Mouse (Mus musculus): ENCODE data around the gene Fggy.

DNA sequence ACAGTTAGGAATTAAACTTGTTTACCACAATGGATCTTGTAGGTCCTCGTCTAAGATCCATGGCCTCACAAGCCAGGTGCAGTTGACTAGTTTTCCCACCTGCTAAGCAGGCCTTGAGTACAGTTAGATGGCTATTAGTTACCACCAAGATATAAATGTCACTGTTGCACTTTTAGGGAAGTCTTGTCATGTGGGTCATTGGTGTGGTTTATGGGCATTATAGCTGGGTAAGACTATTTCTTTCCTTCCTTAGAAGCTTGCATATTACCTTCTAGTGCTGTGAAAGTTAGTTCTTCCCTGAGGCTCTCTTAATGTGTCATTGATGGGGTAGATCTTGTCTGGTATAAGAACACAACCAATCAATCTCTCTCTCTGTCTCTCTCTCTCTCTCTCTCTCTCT lies 152.4 kb downstream of the Fggy start:
- TF ChIP-seq CTCF (IDR thresholded peaks at IDR 0.05; ENCODE audit: low read depth) (no peak), EP300 (optimal IDR thresholded peaks at IDR 0.05) (no peak)
